Mouse (Mus musculus): Measurements from ENCODE around the gene Lmtk2. TPM values are rescaled to one million over a fixed set of nuclear protein-coding genes. Genes with fewer than 3 reads are reported as not detected.

The Lmtk2 gene
- polyA plus RNA-seq, 1 experiment from 2014 or later, result 7.1 TPM

GRCm38 (mm10) chr5:144204911-144205310 lies 104.7 kb downstream of the Lmtk2 start:
- H3K36me3 ChIP-seq, result peaks cover 92% of the 10 kb centered on the region
- peaks cover 5% of the 10 kb centered on the region; the same call in 1 of the 2 replicates for H3K9me3 ChIP-seq
- H3K27ac ChIP-seq (replicated peaks), result no peak overlapping the region
- no peaks in the 10 kb centered on the region for H3K4me1 ChIP-seq (replicated peaks)
- no peak overlapping the region for H3K4me3 ChIP-seq
- 85% methylated on average over 10 of the region's 10 CpGs for WGBS
- H3K27me3 ChIP-seq, result no peaks in the 10 kb centered on the region
- no peak overlapping the region for H3K9ac ChIP-seq
- H3K4me2 ChIP-seq, result no peak overlapping the region
- ATAC-seq (ENCODE audit: low read depth), result no peak

GRCm38 (mm10) chr5:144206069-144206468 lies 105.8 kb downstream of the Lmtk2 start:
- Histone ChIP-seq H3K4me1 (replicated peaks) (no peaks in the 10 kb centered on the region), H3K4me2 (no peak overlapping the region), H3K27ac (replicated peaks) (no peak overlapping the region), H3K9ac (no peak overlapping the region), H3K36me3 (peaks cover 92% of the 10 kb centered on the region), H3K9me3 (peaks cover 5% of the 10 kb centered on the region; the same call in 1 of the 2 replicates), H3K27me3 (no peaks in the 10 kb centered on the region), H3K4me3 (no peak overlapping the region)
- no peak for ATAC-seq (ENCODE audit: low read depth)
- WGBS, result 93% methylated on average over 15 of the region's 15 CpGs

GRCm38 (mm10) chr5:144207478-144207877 lies 107.2 kb downstream of the Lmtk2 start:
- Histone ChIP-seq H3K4me1 (replicated peaks) (no peaks in the 10 kb centered on the region), H3K9ac (no peak overlapping the region), H3K4me3 (no peak overlapping the region), H3K27me3 (no peaks in the 10 kb centered on the region), H3K27ac (replicated peaks) (no peak overlapping the region), H3K4me2 (no peak overlapping the region), H3K9me3 (peaks cover 2% of the 10 kb centered on the region; the same call in 1 of the 2 replicates), H3K36me3 (peaks cover 92% of the 10 kb centered on the region)
- ATAC-seq (ENCODE audit: low read depth), result 0 out of 2 replicates have a peak, but pooled peaks have one; percentile 15
- 46% methylated on average over 11 of the region's 11 CpGs for WGBS

- Histone ChIP-seq H3K9ac (no peak overlapping the region), H3K4me2 (no peak overlapping the region), H3K27me3 (no peaks in the 10 kb centered on the region), H3K9me3 (no peaks in the 10 kb centered on the region), H3K4me1 (replicated peaks) (peaks cover 6% of the 10 kb centered on the region; the same call in 1 of the 2 replicates), H3K4me3 (no peak overlapping the region), H3K36me3 (peaks cover 89% of the 10 kb centered on the region), H3K27ac (replicated peaks) (no peak overlapping the region)
- 33% methylated on average over 7 of the region's 7 CpGs for WGBS
- ATAC-seq (ENCODE audit: low read depth), result no peak
These were observed 114.2 kb downstream of the Lmtk2 start for GRCm38 (mm10) chr5:144214453-144214852.

GRCm38 (mm10) chr5:144215992-144216391 lies 115.8 kb downstream of the Lmtk2 start:
- Histone ChIP-seq H3K4me3 (no peak overlapping the region), H3K4me2 (no peak overlapping the region), H3K9me3 (no peaks in the 10 kb centered on the region), H3K9ac (no peak overlapping the region), H3K27me3 (no peaks in the 10 kb centered on the region), H3K36me3 (peaks cover 74% of the 10 kb centered on the region), H3K27ac (replicated peaks) (no peak overlapping the region), H3K4me1 (replicated peaks) (peaks cover 16% of the 10 kb centered on the region)
- ATAC-seq (ENCODE audit: low read depth), result no peak
- 96% methylated on average over 2 of the region's 2 CpGs for WGBS

GRCm38 (mm10) chr5:144218061-144218460 lies 117.8 kb downstream of the Lmtk2 start:
- peaks cover 56% of the 10 kb centered on the region for H3K36me3 ChIP-seq
- WGBS, result 89% methylated on average over 7 of the region's 7 CpGs
- no peak overlapping the region for H3K4me3 ChIP-seq
- H3K9ac ChIP-seq, result no peak overlapping the region
- no peaks in the 10 kb centered on the region for H3K27me3 ChIP-seq
- H3K4me2 ChIP-seq, result no peak overlapping the region
- peaks cover 35% of the 10 kb centered on the region for H3K4me1 ChIP-seq (replicated peaks)
- no peak for ATAC-seq (ENCODE audit: low read depth)
- no peaks in the 10 kb centered on the region for H3K9me3 ChIP-seq
- no peak overlapping the region for H3K27ac ChIP-seq (replicated peaks)

- WGBS, result 78% methylated on average over 12 of the region's 12 CpGs
- peaks cover 38% of the 10 kb centered on the region for H3K4me1 ChIP-seq (replicated peaks)
- no peak for ATAC-seq (ENCODE audit: low read depth)
These were observed 119.1 kb downstream of the Lmtk2 start for GRCm38 (mm10) chr5:144219306-144219705.

GRCm38 (mm10) chr5:144219936-144220335 lies 119.7 kb downstream of the Lmtk2 start:
- Histone ChIP-seq H3K9me3 (no peaks in the 10 kb centered on the region), H3K4me2 (no peak overlapping the region), H3K4me1 (replicated peaks) (peaks cover 43% of the 10 kb centered on the region), H3K27me3 (no peaks in the 10 kb centered on the region), H3K36me3 (peaks cover 37% of the 10 kb centered on the region), H3K4me3 (no peak overlapping the region), H3K9ac (no peak overlapping the region), H3K27ac (replicated peaks) (no peak overlapping the region)
- WGBS, result 89% methylated on average over 5 of the region's 5 CpGs
- ATAC-seq (ENCODE audit: low read depth), result no peak

More at GRCm38 (mm10) chr5:144219306-144219705, 119.1 kb downstream of the Lmtk2 start:
- H3K4me3 ChIP-seq, result no peak overlapping the region
- H3K36me3 ChIP-seq, result peaks cover 43% of the 10 kb centered on the region
- no peak overlapping the region for H3K9ac ChIP-seq
- no peak overlapping the region for H3K4me2 ChIP-seq
- H3K27ac ChIP-seq (replicated peaks), result no peak overlapping the region
- no peaks in the 10 kb centered on the region for H3K9me3 ChIP-seq
- no peaks in the 10 kb centered on the region for H3K27me3 ChIP-seq

- Histone ChIP-seq H3K27ac (replicated peaks) (no peak overlapping the region), H3K9ac (no peak overlapping the region), H3K27me3 (no peaks in the 10 kb centered on the region), H3K4me2 (no peak overlapping the region), H3K4me3 (no peak overlapping the region), H3K9me3 (no peaks in the 10 kb centered on the region), H3K4me1 (replicated peaks) (peaks cover 44% of the 10 kb centered on the region), H3K36me3 (peaks cover 26% of the 10 kb centered on the region)
- no peak for ATAC-seq (ENCODE audit: low read depth)
- WGBS, result 82% methylated on average over 4 of the region's 4 CpGs
These were observed 121.1 kb downstream of the Lmtk2 start for GRCm38 (mm10) chr5:144221305-144221704.

GRCm38 (mm10) chr5:144222811-144223502 lies 122.7 kb downstream of the Lmtk2 start:
- peak overlapping the region; percentile 82 for H3K4me3 ChIP-seq
- no peaks in the 10 kb centered on the region for H3K9me3 ChIP-seq
- WGBS, result 3% methylated on average over 25 of the region's 25 CpGs
- peaks cover 11% of the 10 kb centered on the region for H3K36me3 ChIP-seq
- peaks cover 44% of the 10 kb centered on the region for H3K4me1 ChIP-seq (replicated peaks)
- peak overlapping the region; percentile 92 for H3K4me2 ChIP-seq
- no peaks in the 10 kb centered on the region for H3K27me3 ChIP-seq
- H3K27ac ChIP-seq (replicated peaks), result 0 out of 2 replicates have a peak overlapping the region, but pooled peaks have one; percentile 66
- ATAC-seq (ENCODE audit: low read depth), result peak; percentile 74
- H3K9ac ChIP-seq, result peak overlapping the region; percentile 87

GRCm38 (mm10) chr5:144223503-144223862 lies 123.2 kb downstream of the Lmtk2 start, which contains the start of gene Tecpr1:
Tecpr1 (minus strand) TSS chr5:144223615.
- H3K4me2 ChIP-seq, result peak within 1 kb of the TSS; percentile 92
- ATAC-seq (ENCODE audit: low read depth), result peak; percentile 98
- H3K27ac ChIP-seq (replicated peaks), result peak within 1 kb of the TSS; percentile 84

GRCm38 (mm10) chr5:144223899-144224816 lies 123.9 kb downstream of the Lmtk2 start:
- peak overlapping the region; percentile 84 for H3K27ac ChIP-seq (replicated peaks)
- ATAC-seq (ENCODE audit: low read depth), result peak; percentile 41; the same call in 1 of the 2 replicates

More at GRCm38 (mm10) chr5:144223503-144223862, 123.2 kb downstream of the Lmtk2 start, which contains the start of gene Tecpr1:
- H3K4me3 ChIP-seq, result peak within 1 kb of the TSS; percentile 82
- H3K4me1 ChIP-seq (replicated peaks), result peaks cover 44% of the 10 kb centered on the region
- under 1% methylated on average over 32 of the region's 37 CpGs for WGBS
- H3K9ac ChIP-seq, result peak within 1 kb of the TSS; percentile 87
- H3K27me3 ChIP-seq, result no peaks in the 10 kb centered on the region
- H3K9me3 ChIP-seq, result no peaks in the 10 kb centered on the region
- H3K36me3 ChIP-seq, result peaks cover 6% of the 10 kb centered on the region

More at GRCm38 (mm10) chr5:144223899-144224816, 123.9 kb downstream of the Lmtk2 start:
- Histone ChIP-seq H3K4me3 (peak overlapping the region; percentile 82), H3K4me2 (peak overlapping the region; percentile 92), H3K36me3 (peaks cover under 1% of the 10 kb centered on the region; the same call in 1 of the 2 replicates), H3K4me1 (replicated peaks) (peaks cover 41% of the 10 kb centered on the region), H3K27me3 (no peaks in the 10 kb centered on the region), H3K9ac (peak overlapping the region; percentile 87), H3K9me3 (no peaks in the 10 kb centered on the region)
- 24% methylated on average over 18 of the region's 18 CpGs for WGBS

Measured in neural tube, embryonic 13.5 days (tissue).